Mouse (Mus musculus) embryonic facial prominence, embryonic 11.5 days (tissue): ENCODE data around the gene Gm20850. TPM values are rescaled to one million over a fixed set of nuclear protein-coding genes. Genes with fewer than 3 reads are reported as not detected.
"Not testable (repeated sequence)": the region's sequence is repeated elsewhere in the genome, so short reads cannot be mapped to it uniquely, and the experiment has no call there.

Experiments
- ATAC-seq: fragments of 200-750 bp; cut with Nextera tagmentation; replicated peaks from 2 replicates; pipeline ENCODE4 v1.8.0; 2017; ENCODE audit warnings: low read depth; ENCODE audit not compliant: insufficient number of reproducible peaks, low FRiP score, low TSS enrichment
- DNase-seq: peaks from one replicate; pipeline ENCODE4 v3.0.0-alpha.2; 2015; ENCODE audit warnings: low spot score
- H3K27ac ChIP-seq: fragments of 300-500 bp; sonication (generic); replicated peaks from 2 replicates; pipeline ENCODE4 v1.5.1; 2014; ENCODE audit warnings: mild to moderate bottlenecking, low read depth, low read length, control low read depth
- H3K27me3 ChIP-seq: fragments of 300-500 bp; sonication (generic); 2 replicates; pipeline ENCODE4 v1.6.1; 2014; ENCODE audit warnings: mild to moderate bottlenecking, low read length, moderate library complexity, mixed read lengths; ENCODE audit not compliant: control insufficient read depth, insufficient read depth
- H3K36me3 ChIP-seq: fragments of 300-500 bp; sonication (generic); replicated peaks from 2 replicates; pipeline ENCODE4 v1.6.1; 2014; ENCODE audit warnings: low read depth, mild to moderate bottlenecking, low read length, moderate library complexity, mixed read lengths; ENCODE audit not compliant: control insufficient read depth, insufficient read depth
- H3K4me1 ChIP-seq: fragments of 300-500 bp; sonication (generic); 2 replicates; pipeline ENCODE4 v1.6.1; 2014; ENCODE audit warnings: low read length, mixed read lengths; ENCODE audit not compliant: control insufficient read depth, insufficient read depth
- H3K4me2 ChIP-seq: fragments of 300-500 bp; sonication (generic); 2 replicates; pipeline ENCODE4 v1.6.1; 2014; ENCODE audit warnings: low read depth, mild to moderate bottlenecking, control low read depth, low read length, moderate library complexity
- H3K4me3 ChIP-seq: fragments of 300-500 bp; sonication (generic); 2 replicates; pipeline ENCODE4 v1.5.1; 2014; ENCODE audit warnings: low read depth, low read length, control low read depth
- H3K9ac ChIP-seq: fragments of 300-500 bp; sonication (generic); replicated peaks from 2 replicates; pipeline ENCODE4 v1.6.1; 2014; ENCODE audit warnings: mild to moderate bottlenecking, control low read depth, low read length
- H3K9me3 ChIP-seq: fragments of 300-500 bp; sonication (generic); replicated peaks from 2 replicates; pipeline ENCODE4 v1.6.1; 2016; ENCODE audit warnings: mild to moderate bottlenecking, low read length, inconsistent platforms, mixed read lengths; ENCODE audit not compliant: control insufficient read depth
- WGBS: fragments of 180-500 bp; shearing (Covaris S2); extraction: QIAGEN DNeasy Blood & Tissue Kit; methylation state at CpG from one replicate; pipeline ENCODE4 v1.1.7; 2014; 5-methylcytosine and 5-hydroxymethylcytosine counted together
- polyA plus RNA-seq: library from polyadenylated mRNA; unstranded; fragments of >200 nt; fragmentation: Nextera tagmentation; extraction: Ambion mirVana; gene quantifications from 2 replicates; pipeline ENCODE4 v1.2.1, GENCODE M21; 2014

Gene Gm20850
- not detected in 2 replicates for polyA plus RNA-seq

DNA sequence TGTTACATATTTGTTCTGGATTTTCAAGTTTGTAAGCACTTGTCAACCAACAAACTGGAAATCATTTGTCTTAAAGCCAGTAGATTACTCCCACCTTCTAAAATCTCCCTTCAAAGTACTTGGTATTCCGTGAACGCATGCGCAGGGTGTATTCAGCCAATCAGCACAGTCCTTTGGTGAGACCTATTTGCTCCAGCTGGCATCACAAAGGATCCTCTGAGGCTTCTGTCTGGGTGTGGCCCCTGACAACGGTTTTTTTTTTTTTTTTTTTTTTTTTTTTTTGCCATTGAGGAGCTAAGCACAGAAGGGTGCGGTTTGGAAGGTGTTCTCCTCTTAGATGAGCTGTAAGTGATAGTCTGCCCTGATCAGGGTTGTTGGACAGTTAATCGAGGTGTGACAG, at the start of gene Gm20850:
Gene Gm20850 (plus strand): TSS at position 301 of the 400 bp plus-strand sequence.
- H3K4me3 ChIP-seq, DNase-seq: not testable (repeated sequence)

More for the DNA sequence above, at the start of gene Gm20850:
- not testable (repeated sequence) for H3K9ac ChIP-seq, H3K36me3 ChIP-seq, H3K9me3 ChIP-seq, ATAC-seq, H3K4me1 ChIP-seq, H3K27me3 ChIP-seq, H3K27ac ChIP-seq, H3K4me2 ChIP-seq
- no CpG with 5 or more reads among the region's 6 CpGs for WGBS
